Mouse (Mus musculus) liver, embryonic 14.5 days (tissue): ENCODE measurements at regions not wholly inside any gene's neighbourhood (a gene's known extent, or its start where the extent isn't known, plus 50 kb on each side); places are given as distances from the start of the nearest gene placed in this dataset.

ENCODE experiments used
- CTCF ChIP-seq: IDR thresholded peaks from 2 replicates; pipeline ENCODE4 v1.5.1; 2016; ENCODE audit warnings: antibody characterized with exemption, low read depth, control low read depth
- EP300 ChIP-seq: IDR thresholded peaks from 2 replicates; pipeline ENCODE4 v1.6.1; 2016; ENCODE audit warnings: antibody characterized with exemption, low read depth

DNA sequence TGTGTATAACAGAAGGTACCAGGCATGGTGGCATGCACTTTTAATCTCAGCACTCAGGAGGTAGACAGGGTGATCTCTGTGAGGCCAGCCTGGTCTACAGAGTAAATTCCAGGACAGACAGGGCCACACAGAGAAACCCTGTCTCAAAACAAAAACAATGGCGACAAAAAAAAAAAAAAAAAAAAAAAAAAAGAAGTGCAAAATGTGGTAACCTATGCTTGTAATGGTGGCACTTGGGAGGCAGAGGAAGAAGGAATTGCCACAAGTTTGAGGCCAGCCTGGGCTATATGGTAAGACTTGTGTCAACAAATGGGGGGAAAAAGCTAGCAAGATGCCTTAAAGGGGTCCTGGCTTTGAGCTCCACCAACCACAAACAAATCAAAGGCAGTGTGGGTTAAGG, 67.6 kb downstream of the Ddx3x start:
- TF ChIP-seq CTCF (no peak), EP300 (no peak)
